Mouse (Mus musculus): ENCODE measurements around the gene Tmem117. TPM values are rescaled to one million over a fixed set of nuclear protein-coding genes. Genes with fewer than 3 reads are reported as not detected.
A peak's percentile ranks its signal among the peaks of the same experiment; 100 is the strongest.

The Tmem117 gene
- polyA plus RNA-seq (2015; fragmentation: Nextera tagmentation; extraction: Ambion mirVana), result 2.5 and 2.8 TPM in 2 replicates

- H3K4me3 ChIP-seq (ENCODE audit: low read length), result peak within 1 kb of the TSS; percentile 65
- H3K9ac ChIP-seq (ENCODE audit: low read depth, low read length), result peak within 1 kb of the TSS; percentile 71
- no peaks in the 10 kb centered on the region for H3K9me3 ChIP-seq (ENCODE audit: control insufficient read depth, low read length)
- no peaks in the 10 kb centered on the region for H3K36me3 ChIP-seq (ENCODE audit: control insufficient read depth, insufficient read depth, low read length)
- peak within 1 kb of the TSS; percentile 99 for H3K4me2 ChIP-seq (ENCODE audit: low read depth, low read length)
- under 1% methylated on average over 53 of the region's 96 CpGs for WGBS
- peak; percentile 90 for ATAC-seq
- H3K27ac ChIP-seq (ENCODE audit: low read length), result no peak within 1 kb of the TSS
- H3K4me1 ChIP-seq (ENCODE audit: control insufficient read depth, insufficient read depth, low read length), result peaks cover 4% of the 10 kb centered on the region; the same call in 1 of the 2 replicates
- H3K27me3 ChIP-seq (replicated peaks; ENCODE audit: control insufficient read depth, insufficient read depth, low read length), result peaks cover 5% of the 10 kb centered on the region; the same call in 1 of the 2 replicates
Measured at GRCm38 (mm10) chr15:94628830-94629601, at the start of gene Tmem117. Gene Tmem117, plus strand, starts transcription at chr15:94629232.

- no peak overlapping the region for H3K4me2 ChIP-seq (ENCODE audit: low read depth, low read length)
- H3K9me3 ChIP-seq (ENCODE audit: control insufficient read depth, low read length), result no peaks in the 10 kb centered on the region
- no peak overlapping the region for H3K9ac ChIP-seq (ENCODE audit: low read depth, low read length)
- ATAC-seq, result peak; percentile 79
- peaks cover 9% of the 10 kb centered on the region for H3K4me1 ChIP-seq (ENCODE audit: control insufficient read depth, insufficient read depth, low read length)
- H3K27me3 ChIP-seq (replicated peaks; ENCODE audit: control insufficient read depth, insufficient read depth, low read length), result no peaks in the 10 kb centered on the region
- H3K4me3 ChIP-seq (ENCODE audit: low read length), result no peak overlapping the region
- peak overlapping the region; percentile 72 for H3K27ac ChIP-seq (ENCODE audit: low read length)
- H3K36me3 ChIP-seq (ENCODE audit: control insufficient read depth, insufficient read depth, low read length), result peaks cover 24% of the 10 kb centered on the region
- 35% methylated on average over 7 of the region's 7 CpGs for WGBS
Measured at GRCm38 (mm10) chr15:94582000-94582593, 46.9 kb upstream of the Tmem117 start.

- ATAC-seq, result peak; percentile 35; the same call in 1 of the 2 replicates
- Histone ChIP-seq H3K27me3 (replicated peaks; ENCODE audit: control insufficient read depth, insufficient read depth, low read length) (no peaks in the 10 kb centered on the region), H3K9me3 (ENCODE audit: control insufficient read depth, low read length) (no peaks in the 10 kb centered on the region), H3K4me3 (ENCODE audit: low read length) (no peak overlapping the region), H3K27ac (ENCODE audit: low read length) (peak overlapping the region; percentile 72), H3K4me2 (ENCODE audit: low read depth, low read length) (no peak overlapping the region), H3K4me1 (ENCODE audit: control insufficient read depth, insufficient read depth, low read length) (peaks cover 11% of the 10 kb centered on the region), H3K36me3 (ENCODE audit: control insufficient read depth, insufficient read depth, low read length) (peaks cover 24% of the 10 kb centered on the region), H3K9ac (ENCODE audit: low read depth, low read length) (no peak overlapping the region)
- WGBS, result 61% methylated on average over 10 of the region's 10 CpGs
Measured at GRCm38 (mm10) chr15:94583153-94583552, 45.9 kb upstream of the Tmem117 start.

GRCm38 (mm10) chr15:94584738-94585137, 44.3 kb upstream of the Tmem117 start:
- no peak overlapping the region for H3K4me3 ChIP-seq (ENCODE audit: low read length)
- H3K9me3 ChIP-seq (ENCODE audit: control insufficient read depth, low read length), result no peaks in the 10 kb centered on the region
- H3K27ac ChIP-seq (ENCODE audit: low read length), result no peak overlapping the region
- no peak for ATAC-seq
- no peaks in the 10 kb centered on the region for H3K27me3 ChIP-seq (replicated peaks; ENCODE audit: control insufficient read depth, insufficient read depth, low read length)
- H3K36me3 ChIP-seq (ENCODE audit: control insufficient read depth, insufficient read depth, low read length), result peaks cover 22% of the 10 kb centered on the region
- H3K9ac ChIP-seq (ENCODE audit: low read depth, low read length), result no peak overlapping the region
- WGBS, result 84% methylated on average over 4 of the region's 4 CpGs
- no peak overlapping the region for H3K4me2 ChIP-seq (ENCODE audit: low read depth, low read length)
- peaks cover 13% of the 10 kb centered on the region for H3K4me1 ChIP-seq (ENCODE audit: control insufficient read depth, insufficient read depth, low read length)

GRCm38 (mm10) chr15:94587826-94588715, 41.0 kb upstream of the Tmem117 start:
- WGBS, result 77% methylated on average over 9 of the region's 9 CpGs
- Histone ChIP-seq H3K4me2 (ENCODE audit: low read depth, low read length) (peak overlapping the region; percentile 37), H3K36me3 (ENCODE audit: control insufficient read depth, insufficient read depth, low read length) (peaks cover 3% of the 10 kb centered on the region; the same call in 1 of the 2 replicates), H3K4me3 (ENCODE audit: low read length) (peak overlapping the region; percentile 17; the same call in 1 of the 2 replicates), H3K27ac (ENCODE audit: low read length) (no peak overlapping the region), H3K27me3 (replicated peaks; ENCODE audit: control insufficient read depth, insufficient read depth, low read length) (no peaks in the 10 kb centered on the region), H3K9me3 (ENCODE audit: control insufficient read depth, low read length) (no peaks in the 10 kb centered on the region), H3K4me1 (ENCODE audit: control insufficient read depth, insufficient read depth, low read length) (peaks cover 4% of the 10 kb centered on the region; the same call in 1 of the 2 replicates), H3K9ac (ENCODE audit: low read depth, low read length) (no peak overlapping the region; the same call in 1 of the 2 replicates)
- no peak for ATAC-seq

GRCm38 (mm10) chr15:94589219-94590075, 39.6 kb upstream of the Tmem117 start, which contains the start of gene Twf1:
Gene Twf1, minus strand, starts transcription at chr15:94589889.
- Histone ChIP-seq H3K4me1 (ENCODE audit: control insufficient read depth, insufficient read depth, low read length) (peaks cover 4% of the 10 kb centered on the region; the same call in 1 of the 2 replicates), H3K36me3 (ENCODE audit: control insufficient read depth, insufficient read depth, low read length) (no peaks in the 10 kb centered on the region), H3K9ac (ENCODE audit: low read depth, low read length) (peak within 1 kb of the TSS; percentile 95), H3K27ac (ENCODE audit: low read length) (peak within 1 kb of the TSS; percentile 81), H3K27me3 (replicated peaks; ENCODE audit: control insufficient read depth, insufficient read depth, low read length) (no peaks in the 10 kb centered on the region), H3K4me2 (ENCODE audit: low read depth, low read length) (peak within 1 kb of the TSS; percentile 61), H3K4me3 (ENCODE audit: low read length) (peak within 1 kb of the TSS; percentile 97), H3K9me3 (ENCODE audit: control insufficient read depth, low read length) (no peaks in the 10 kb centered on the region)
- ATAC-seq, result peak; percentile 98
- under 1% methylated on average over 66 of the region's 70 CpGs for WGBS

GRCm38 (mm10) chr15:94590083-94590482, 38.9 kb upstream of the Tmem117 start:
- no peaks in the 10 kb centered on the region for H3K36me3 ChIP-seq (ENCODE audit: control insufficient read depth, insufficient read depth, low read length)
- peaks cover 4% of the 10 kb centered on the region; the same call in 1 of the 2 replicates for H3K4me1 ChIP-seq (ENCODE audit: control insufficient read depth, insufficient read depth, low read length)
- H3K9ac ChIP-seq (ENCODE audit: low read depth, low read length), result no peak overlapping the region
- 13% methylated on average over 8 of the region's 8 CpGs for WGBS
- no peak overlapping the region for H3K27ac ChIP-seq (ENCODE audit: low read length)
- H3K4me2 ChIP-seq (ENCODE audit: low read depth, low read length), result peak overlapping the region; percentile 61
- H3K9me3 ChIP-seq (ENCODE audit: control insufficient read depth, low read length), result no peaks in the 10 kb centered on the region
- no peaks in the 10 kb centered on the region for H3K27me3 ChIP-seq (replicated peaks; ENCODE audit: control insufficient read depth, insufficient read depth, low read length)
- peak overlapping the region; percentile 97 for H3K4me3 ChIP-seq (ENCODE audit: low read length)
- no peak for ATAC-seq

GRCm38 (mm10) chr15:94591356-94591755, 37.7 kb upstream of the Tmem117 start:
- H3K27ac ChIP-seq (ENCODE audit: low read length), result no peak overlapping the region

More at GRCm38 (mm10) chr15:94591356-94591755, 37.7 kb upstream of the Tmem117 start:
- no peak overlapping the region for H3K9ac ChIP-seq (ENCODE audit: low read depth, low read length)
- no peaks in the 10 kb centered on the region for H3K36me3 ChIP-seq (ENCODE audit: control insufficient read depth, insufficient read depth, low read length)
- H3K9me3 ChIP-seq (ENCODE audit: control insufficient read depth, low read length), result no peaks in the 10 kb centered on the region
- WGBS, result 62% methylated on average over 4 of the region's 4 CpGs
- no peak overlapping the region for H3K4me3 ChIP-seq (ENCODE audit: low read length)
- peaks cover 4% of the 10 kb centered on the region; the same call in 1 of the 2 replicates for H3K4me1 ChIP-seq (ENCODE audit: control insufficient read depth, insufficient read depth, low read length)
- H3K4me2 ChIP-seq (ENCODE audit: low read depth, low read length), result no peak overlapping the region
- no peak for ATAC-seq
- H3K27me3 ChIP-seq (replicated peaks; ENCODE audit: control insufficient read depth, insufficient read depth, low read length), result no peaks in the 10 kb centered on the region
